14 mouse cellular contexts compared by ENCODE assay signal in the genomic region with DNA sequence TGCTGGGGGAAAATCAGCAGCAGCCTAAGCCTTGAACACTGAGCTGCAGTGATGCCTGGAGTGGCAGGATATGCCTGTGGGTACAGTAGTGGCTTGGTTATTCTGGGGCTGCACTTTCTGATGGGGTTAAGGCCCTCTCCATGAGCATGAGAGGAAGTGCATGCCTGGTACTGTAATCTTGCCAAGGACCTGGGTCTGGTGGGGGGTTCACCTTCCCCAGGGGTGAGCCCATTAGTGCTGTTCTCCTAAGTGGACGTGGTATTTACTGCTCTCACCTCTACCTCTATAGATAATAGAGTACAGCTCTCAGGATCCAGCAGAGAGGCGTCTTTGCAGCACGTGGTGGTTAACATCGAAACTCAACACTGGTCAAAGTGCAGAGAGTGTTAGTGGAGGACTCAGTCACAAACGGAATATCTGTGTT. TPM values are rescaled to one million over a fixed set of nuclear protein-coding genes. Genes with fewer than 3 reads are reported as not detected.
DNase-seq lines count a peak whose midpoint lies in the region; ATAC-seq and TF ChIP-seq lines count a peak whose summit lies in the region.
"Had no signal": no experiment of that assay in that cellular context is flagged by ENCODE, and none has a peak within 500 bp of the region (broad histone marks: within the 10 kb centered on the region; RNA-seq: fewer than 3 reads in every experiment).

No protein-coding gene starts in this region.

- H3K4me1 ChIP-seq in heart, embryonic 10.5 days, result peaks cover 8% of the 10 kb centered on the region
- H3K4me1 ChIP-seq in heart, adult 2 months (ENCODE audit: control insufficient read depth, insufficient read depth, low read length), result no peaks in the 10 kb centered on the region
- peaks cover 8% of the 10 kb centered on the region for H3K4me1 ChIP-seq in lung, embryonic 15.5 days
- peaks cover 75% of the 10 kb centered on the region for H3K4me1 ChIP-seq in megakaryocyte, embryonic 14.5 days
- peaks cover 5% of the 10 kb centered on the region; the same call in 1 of the 2 replicates for H3K4me1 ChIP-seq in stomach, postnatal 0 days (replicated peaks; ENCODE audit: control insufficient read depth, insufficient read depth)
- H3K4me1 ChIP-seq: hindbrain, embryonic 15.5 days had no signal

- H3K9ac ChIP-seq in heart, adult 2 months (ENCODE audit: low read depth, low read length), result no peak overlapping the region
- no peak overlapping the region for H3K9ac ChIP-seq in lung, embryonic 15.5 days
- H3K9ac ChIP-seq in stomach, postnatal 0 days (ENCODE audit: low read length), result no peak overlapping the region
- H3K9ac ChIP-seq: hindbrain, embryonic 15.5 days had no signal

- peaks cover 14% of the 10 kb centered on the region for H3K36me3 ChIP-seq in heart, embryonic 10.5 days
- H3K36me3 ChIP-seq in heart, adult 2 months (ENCODE audit: control insufficient read depth, insufficient read depth, low read length), result peaks cover 2% of the 10 kb centered on the region; the same call in 1 of the 2 replicates
- H3K36me3 ChIP-seq in lung, embryonic 15.5 days, result no peaks in the 10 kb centered on the region
- peaks cover 30% of the 10 kb centered on the region for H3K36me3 ChIP-seq in megakaryocyte, embryonic 14.5 days (replicated peaks; ENCODE audit: low read length)
- no peaks in the 10 kb centered on the region for H3K36me3 ChIP-seq in stomach, postnatal 0 days (ENCODE audit: control insufficient read depth, insufficient read depth, low read length)
- H3K36me3 ChIP-seq: hindbrain, embryonic 15.5 days had no signal

- 50% methylated on average over 5 of the region's 5 CpGs for WGBS in heart, embryonic 10.5 days
- 60% methylated on average over 5 of the region's 5 CpGs for WGBS in heart, adult 2 months
- WGBS in lung, embryonic 15.5 days, result 52% methylated on average over 5 of the region's 5 CpGs
- 51% methylated on average over 5 of the region's 5 CpGs for WGBS in stomach, postnatal 0 days

- TF ChIP-seq POLR2A in heart, adult 2 months (IDR thresholded peaks at IDR 0.05; ENCODE audit: insufficient read depth, low read depth, low read length), result no peak

- H3K79me2 ChIP-seq in heart, adult 2 months (replicated peaks; ENCODE audit: control insufficient read depth, insufficient read depth, low read length), result peaks cover 1% of the 10 kb centered on the region; the same call in 1 of the 2 replicates

- no peaks in the 10 kb centered on the region for H3K9me3 ChIP-seq in heart, embryonic 10.5 days
- H3K9me3 ChIP-seq in lung, embryonic 15.5 days, result no peaks in the 10 kb centered on the region
- no peaks in the 10 kb centered on the region for H3K9me3 ChIP-seq in megakaryocyte, embryonic 14.5 days
- H3K9me3 ChIP-seq in stomach, postnatal 0 days (ENCODE audit: control insufficient read depth, low read length), result no peaks in the 10 kb centered on the region
- H3K9me3 ChIP-seq: G1E; hindbrain, embryonic 15.5 days had no signal

- H3K27ac ChIP-seq in heart, embryonic 10.5 days, result 0 out of 2 replicates have a peak overlapping the region, but pooled peaks have one; percentile 26
- H3K27ac ChIP-seq in heart, adult 2 months, result no peak overlapping the region
- H3K27ac ChIP-seq in lung, embryonic 15.5 days, result peak overlapping the region; percentile 87
- peak overlapping the region; percentile 94 for H3K27ac ChIP-seq in stomach, postnatal 0 days (replicated peaks)
- H3K27ac ChIP-seq: hindbrain, embryonic 15.5 days had no signal

- H3K4me2 ChIP-seq in lung, embryonic 15.5 days, result no peak overlapping the region
- no peak overlapping the region for H3K4me2 ChIP-seq in stomach, postnatal 0 days (replicated peaks; ENCODE audit: low read depth)
- H3K4me2 ChIP-seq: hindbrain, embryonic 15.5 days had no signal

- H3K27me3 ChIP-seq in heart, embryonic 10.5 days (ENCODE audit: insufficient read depth, poor library complexity, severe bottlenecking), result no peaks in the 10 kb centered on the region
- H3K27me3 ChIP-seq in heart, adult 2 months (ENCODE audit: control insufficient read depth, insufficient read depth, low read length), result no peaks in the 10 kb centered on the region
- no peaks in the 10 kb centered on the region for H3K27me3 ChIP-seq in lung, embryonic 15.5 days
- H3K27me3 ChIP-seq in megakaryocyte, embryonic 14.5 days (replicated peaks), result no peaks in the 10 kb centered on the region
- no peaks in the 10 kb centered on the region for H3K27me3 ChIP-seq in stomach, postnatal 0 days (ENCODE audit: control insufficient read depth, insufficient read depth, low read length)
- H3K27me3 ChIP-seq: hindbrain, embryonic 15.5 days had no signal

- intact Hi-C loops in heart, adult 2 months (cut with DNase I), result no loop called here

- DNase-seq in heart, embryonic 10.5 days (ENCODE audit: low spot score), result no peak
- DNase-seq in heart, adult 2 months, result no peak
- no peak for DNase-seq in lung, postnatal 14 days
- peak; percentile 51 for DNase-seq in stomach, postnatal 0 days (ENCODE audit: low spot score)
- DNase-seq in retina, postnatal 1 day, result no peak
- no peak for DNase-seq in gastrocnemius, adult 8-10 months (ENCODE audit: low spot score in 2 of 2)
- DNase-seq: cerebellum, postnatal 36 days; heart, adult 18-20 months; lung, adult 2 months; thymus, postnatal 25 days had no signal

- no peak overlapping the region for H3K4me3 ChIP-seq in heart, embryonic 10.5 days
- H3K4me3 ChIP-seq in heart, adult 2 months, result no peak overlapping the region
- no peak overlapping the region for H3K4me3 ChIP-seq in lung, embryonic 15.5 days
- H3K4me3 ChIP-seq in megakaryocyte, embryonic 14.5 days (replicated peaks), result peak overlapping the region; percentile 83
- H3K4me3 ChIP-seq in stomach, postnatal 0 days (ENCODE audit: low read depth, low read length), result no peak overlapping the region
- H3K4me3 ChIP-seq: hindbrain, embryonic 15.5 days had no signal

- no peak for ATAC-seq in lung, embryonic 15.5 days (ENCODE audit: borderline replicate concordance, extremely low read depth, low FRiP score, low TSS enrichment)
- peak; percentile 67 for ATAC-seq in stomach, postnatal 0 days (ENCODE audit: low FRiP score, low TSS enrichment)

- no peak for TF ChIP-seq CTCF in heart, adult 2 months (IDR thresholded peaks at IDR 0.05)
- TF ChIP-seq CTCF in stomach, postnatal 0 days (IDR thresholded peaks at IDR 0.05; ENCODE audit: low read depth), result no peak

- TF ChIP-seq EP300 in heart, adult 2 months (IDR thresholded peaks at IDR 0.05; ENCODE audit: insufficient read depth, low read depth, low read length), result no peak
- no peak for TF ChIP-seq EP300 in stomach, postnatal 0 days (optimal IDR thresholded peaks at IDR 0.05)

RNA-seq across cellular contexts. Expression of gene Babam2, which starts 16.4 kb away (rescaled TPM):
- polyA plus RNA-seq in heart, embryonic 10.5 days (2016; fragmentation: Nextera tagmentation; extraction: Ambion mirVana), result 40.8 and 43.6 TPM in 2 replicates
- total RNA-seq in heart, adult 2 months (2021), result 10 to 100 TPM; 28.4 to 32.9 TPM
- 25.2 and 34.4 TPM in 2 replicates for polyA plus RNA-seq in heart, adult 2 months (2012; rRNA removed)
- 56.1 and 59.9 TPM in 2 replicates for polyA plus RNA-seq in lung, embryonic 15.5 days (2015; fragmentation: Nextera tagmentation; extraction: Ambion mirVana)
- 87.2 and 163 TPM in 2 replicates for polyA plus RNA-seq in megakaryocyte, embryonic 14.5 days (2012; ENCODE audit: insufficient read depth, low replicate concordance)
- polyA plus RNA-seq in stomach, postnatal 0 days (2015; fragmentation: Nextera tagmentation; extraction: Ambion mirVana), result 44.9 and 46.5 TPM in 2 replicates
- total RNA-seq in gastrocnemius, adult 8-10 months (2022), result 10 to 100 TPM; 32.9 to 34.2 (median 33.5) TPM

RNA-seq across cellular contexts. Expression of gene Rbks, which starts 16.4 kb away (rescaled TPM):
- polyA plus RNA-seq in heart, embryonic 10.5 days (2016; fragmentation: Nextera tagmentation; extraction: Ambion mirVana), result 6.2 and 6.8 TPM in 2 replicates
- 1 to 10 TPM; 4.3 to 4.4 TPM for total RNA-seq in heart, adult 2 months (2021)
- 2.3 and 2.7 TPM in 2 replicates for polyA plus RNA-seq in heart, adult 2 months (2012; rRNA removed)
- polyA plus RNA-seq in lung, embryonic 15.5 days (2015; fragmentation: Nextera tagmentation; extraction: Ambion mirVana), result 3.0 and 3.7 TPM in 2 replicates
- 7.9 TPM in 1 of 2 replicates, not detected in the other for polyA plus RNA-seq in megakaryocyte, embryonic 14.5 days (2012; ENCODE audit: insufficient read depth, low replicate concordance)
- 5.7 and 6.2 TPM in 2 replicates for polyA plus RNA-seq in stomach, postnatal 0 days (2015; fragmentation: Nextera tagmentation; extraction: Ambion mirVana)
- total RNA-seq in gastrocnemius, adult 8-10 months (2022), result 1 to 10 TPM; 2.7 to 5.1 (median 4.3) TPM
